Mouse (Mus musculus) myocyte (in vitro differentiated cells): ENCODE data around the gene Tada2a.

Experiments used
- POLR2A ChIP-seq: IDR thresholded peaks from one replicate; pipeline ENCODE4 v1.6.1; 2011; ENCODE audit warnings: low read depth, mild to moderate bottlenecking, control low read depth, moderate library complexity; ENCODE audit not compliant: insufficient read length
- TCF12 ChIP-seq: IDR thresholded peaks from one replicate; pipeline ENCODE4 v1.6.1; 2011; ENCODE audit warnings: mild to moderate bottlenecking, control low read depth; ENCODE audit not compliant: poor library complexity, insufficient read depth, severe bottlenecking

DNA sequence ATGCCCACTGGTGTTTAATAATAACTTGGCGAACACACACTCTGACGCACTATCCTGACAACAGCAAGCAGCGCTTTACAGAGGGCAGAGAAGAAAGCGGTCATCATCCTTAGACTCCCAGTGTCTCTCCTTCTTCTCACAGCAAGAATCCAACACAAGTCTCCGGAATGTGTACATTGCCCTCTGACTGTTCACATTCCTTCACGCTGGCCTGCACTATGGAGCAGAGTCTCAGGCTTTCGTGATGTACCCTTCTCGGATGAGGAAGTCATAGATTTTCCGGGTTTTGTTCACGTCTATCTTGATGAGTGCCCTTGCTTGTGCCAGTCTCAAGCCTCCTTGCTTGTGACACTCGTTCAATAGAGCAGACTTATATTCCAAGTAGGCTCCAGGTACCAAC is 50.0 kb downstream of the Tada2a start:
- TF ChIP-seq TCF12 (no peak), POLR2A (no peak)
